Mouse (Mus musculus): Measurements from ENCODE around the gene Cyp26a1.

DNA sequence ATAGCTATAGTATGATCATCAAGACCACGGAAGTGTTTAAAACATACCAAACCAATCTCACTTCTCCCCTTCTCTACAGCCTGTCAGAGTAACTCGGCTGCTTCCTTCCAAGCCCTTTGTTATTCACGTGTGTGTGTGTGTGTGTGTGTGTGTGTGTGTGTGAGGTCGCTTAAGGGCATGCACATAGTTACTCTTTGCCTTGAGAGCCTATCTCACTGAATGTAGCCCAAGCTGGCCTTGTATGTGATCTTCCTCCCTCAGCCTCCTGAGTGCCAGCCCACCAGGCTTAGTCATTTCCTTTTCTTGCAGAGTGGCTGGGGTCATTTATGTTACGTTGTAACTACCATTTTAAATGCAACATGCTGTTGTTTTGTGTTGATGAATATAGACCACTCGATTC lies 32.3 kb upstream of the Cyp26a1 start:
- no peak for TF ChIP-seq CTCF (IDR thresholded peaks at IDR 0.05; ENCODE audit: low read depth)
- no peak for TF ChIP-seq EP300 (IDR thresholded peaks at IDR 0.05; ENCODE audit: low read depth)
